Mouse (Mus musculus) stomach, embryonic 16.5 days (tissue): ENCODE measurements around the gene Gm26938. TPM values are rescaled to one million over a fixed set of nuclear protein-coding genes. Genes with fewer than 3 reads are reported as not detected.

Source experiments
- ATAC-seq: fragments of 200-750 bp; cut with Nextera tagmentation; 2 replicates; pipeline ENCODE4 v1.8.0; 2017; ENCODE audit warnings: moderate number of reproducible peaks, moderate TSS enrichment; ENCODE audit not compliant: insufficient read depth, low FRiP score
- H3K27ac ChIP-seq: fragments of 300-500 bp; sonication (generic); 2 replicates; pipeline ENCODE4 v1.5.1; 2014; ENCODE audit warnings: low read length
- H3K27me3 ChIP-seq: fragments of 300-500 bp; sonication (generic); 2 replicates; pipeline ENCODE4 v1.6.1; 2014; ENCODE audit warnings: low read length, control low read depth, mixed read lengths; ENCODE audit not compliant: control insufficient read depth, insufficient read depth
- H3K36me3 ChIP-seq: fragments of 300-500 bp; sonication (generic); 2 replicates; pipeline ENCODE4 v1.6.1; 2014; ENCODE audit warnings: low read length; ENCODE audit not compliant: control insufficient read depth, insufficient read depth
- H3K4me1 ChIP-seq: fragments of 300-500 bp; sonication (generic); 2 replicates; pipeline ENCODE4 v1.6.1; 2014; ENCODE audit warnings: low read length, control low read depth, mixed read lengths; ENCODE audit not compliant: control insufficient read depth, insufficient read depth
- H3K4me2 ChIP-seq: fragments of 300-500 bp; sonication (generic); 2 replicates; pipeline ENCODE4 v1.6.1; 2014; ENCODE audit warnings: low read depth, low read length, mixed read lengths
- H3K4me3 ChIP-seq: fragments of 300-500 bp; sonication (generic); replicated peaks from 2 replicates; pipeline ENCODE4 v1.5.1; 2014; ENCODE audit warnings: mild to moderate bottlenecking, low read length
- H3K9ac ChIP-seq: fragments of 300-500 bp; sonication (generic); 2 replicates; pipeline ENCODE4 v1.6.1; 2014; ENCODE audit warnings: low read length
- H3K9me3 ChIP-seq: fragments of 300-500 bp; sonication (generic); replicated peaks from 2 replicates; pipeline ENCODE4 v1.6.1; 2016; ENCODE audit warnings: low read length, control low read depth; ENCODE audit not compliant: control insufficient read depth
- WGBS: fragments of 180-500 bp; shearing (Covaris S2); extraction: QIAGEN DNeasy Blood & Tissue Kit; methylation state at CpG from one replicate; pipeline ENCODE4 v1.1.7; 2014; 5-methylcytosine and 5-hydroxymethylcytosine counted together
- polyA plus RNA-seq: library from polyadenylated mRNA; unstranded; fragments of >200 nt; fragmentation: Nextera tagmentation; extraction: Ambion mirVana; gene quantifications from 2 replicates; pipeline ENCODE4 v1.2.1, GENCODE M21; 2015

Gm26938 gene
- polyA plus RNA-seq, 1 experiment from 2014 or later, result not detected

DNA sequence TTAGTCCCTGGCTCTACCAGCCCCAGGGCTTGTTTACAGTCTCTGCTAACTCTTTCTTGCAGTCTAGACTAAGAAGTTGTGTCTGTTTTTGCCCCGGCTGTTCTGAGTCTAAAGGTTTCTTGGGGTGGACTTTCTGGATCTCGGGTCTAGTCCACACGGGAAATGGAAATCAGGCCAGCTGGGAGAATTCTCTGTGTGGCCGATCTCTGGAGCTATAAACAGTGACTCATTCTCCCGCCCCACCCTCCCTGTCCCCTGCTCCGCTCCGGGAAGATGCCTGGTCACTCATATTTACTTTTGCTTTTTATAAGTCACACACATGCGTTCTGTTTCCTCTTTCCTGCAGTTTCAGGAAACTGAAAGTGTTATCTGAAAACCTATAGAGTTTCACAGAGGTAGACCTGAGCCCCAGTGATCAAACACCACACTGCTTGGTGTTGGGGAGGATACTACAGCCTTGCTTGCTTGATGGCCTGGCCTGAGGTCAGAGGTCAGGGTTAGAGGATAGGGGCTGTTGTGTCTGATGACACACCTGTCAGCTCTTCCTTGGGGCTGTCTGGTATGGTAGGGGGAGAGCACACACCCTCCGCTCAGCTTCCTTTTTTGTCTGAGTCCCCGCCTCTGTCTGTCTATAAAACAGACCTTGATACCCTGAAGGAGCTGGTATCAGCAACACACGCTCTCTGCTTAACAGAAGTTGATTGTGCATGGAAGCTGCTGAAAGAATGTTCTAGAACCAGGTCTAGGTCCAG, 32.7 kb downstream of the Gm26938 start:
- Histone ChIP-seq H3K9me3 (no peaks in the 10 kb centered on the region), H3K27me3 (no peaks in the 10 kb centered on the region), H3K36me3 (no peaks in the 10 kb centered on the region), H3K4me2 (peak overlapping the region; percentile 92), H3K9ac (peak overlapping the region; percentile 76), H3K4me3 (peak overlapping the region; percentile 77), H3K4me1 (peaks cover 66% of the 10 kb centered on the region), H3K27ac (peak overlapping the region; percentile 90)
- 21% methylated on average over 11 of the region's 11 CpGs for WGBS
- ATAC-seq, result peak; percentile 19; the same call in 1 of the 2 replicates

DNA sequence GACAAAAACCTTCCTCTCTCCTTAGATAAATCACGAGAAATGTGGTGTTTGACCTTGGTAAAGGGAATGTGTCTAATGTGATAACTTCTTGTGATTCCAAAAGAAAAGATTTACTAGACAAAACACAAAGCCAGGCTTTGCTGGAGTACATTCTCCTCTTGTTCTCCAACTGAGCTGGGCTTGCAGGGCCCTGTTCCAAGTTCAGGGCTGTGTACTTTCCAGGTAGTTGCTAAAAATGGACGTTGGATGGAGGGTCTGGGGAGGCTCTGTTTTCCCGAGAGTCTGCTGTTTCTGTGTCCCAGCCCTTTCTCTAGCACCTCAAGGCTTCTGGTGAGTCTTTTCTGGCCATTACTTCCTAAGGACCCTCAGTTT, 33.3 kb downstream of the Gm26938 start:
- peaks cover 61% of the 10 kb centered on the region for H3K4me1 ChIP-seq
- peak overlapping the region; percentile 92 for H3K4me2 ChIP-seq
- peak overlapping the region; percentile 77 for H3K4me3 ChIP-seq
- WGBS, result 23% methylated on average over 3 of the region's 3 CpGs
- no peaks in the 10 kb centered on the region for H3K36me3 ChIP-seq
- no peaks in the 10 kb centered on the region for H3K9me3 ChIP-seq
- H3K9ac ChIP-seq, result peak overlapping the region; percentile 76
- H3K27ac ChIP-seq, result peak overlapping the region; percentile 90
- H3K27me3 ChIP-seq, result no peaks in the 10 kb centered on the region
- ATAC-seq, result no peak

DNA sequence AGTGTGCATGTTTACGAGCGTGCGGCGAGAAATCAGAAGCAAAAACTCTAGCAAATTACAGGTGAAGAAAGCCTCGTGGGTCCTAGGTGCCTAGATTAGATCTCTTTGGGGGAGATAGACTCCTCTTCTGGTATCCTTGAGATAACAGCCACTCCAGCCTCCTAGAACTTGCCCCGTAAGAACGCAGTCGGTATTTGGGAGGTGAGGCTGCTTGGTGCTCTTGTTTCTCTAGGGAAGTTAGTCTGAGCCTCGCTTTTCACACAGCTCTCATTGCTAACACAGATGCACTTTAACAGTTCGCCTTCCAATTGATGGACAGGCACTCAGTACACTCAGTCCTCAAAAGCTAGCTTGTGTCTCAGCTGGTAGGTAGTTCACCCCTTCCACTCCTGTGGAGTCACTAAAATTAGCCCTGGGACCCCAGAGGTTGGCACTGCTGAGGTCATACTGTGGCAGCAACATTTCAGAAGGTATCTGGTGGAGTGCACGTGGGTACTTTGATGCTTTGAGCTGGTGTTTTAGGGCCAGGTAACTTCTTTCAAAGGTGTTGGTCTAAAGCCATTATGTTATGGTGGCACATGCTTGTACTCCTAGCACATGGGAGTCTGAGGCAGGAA, 33.9 kb downstream of the Gm26938 start:
- no peaks in the 10 kb centered on the region for H3K9me3 ChIP-seq
- no peaks in the 10 kb centered on the region for H3K27me3 ChIP-seq
- 13% methylated on average over 11 of the region's 11 CpGs for WGBS
- peaks cover 54% of the 10 kb centered on the region for H3K4me1 ChIP-seq
- H3K27ac ChIP-seq, result peak overlapping the region; percentile 90
- peak overlapping the region; percentile 92 for H3K4me2 ChIP-seq
- no peak for ATAC-seq
- H3K36me3 ChIP-seq, result no peaks in the 10 kb centered on the region
- H3K9ac ChIP-seq, result peak overlapping the region; percentile 76
- H3K4me3 ChIP-seq, result peak overlapping the region; percentile 77

DNA sequence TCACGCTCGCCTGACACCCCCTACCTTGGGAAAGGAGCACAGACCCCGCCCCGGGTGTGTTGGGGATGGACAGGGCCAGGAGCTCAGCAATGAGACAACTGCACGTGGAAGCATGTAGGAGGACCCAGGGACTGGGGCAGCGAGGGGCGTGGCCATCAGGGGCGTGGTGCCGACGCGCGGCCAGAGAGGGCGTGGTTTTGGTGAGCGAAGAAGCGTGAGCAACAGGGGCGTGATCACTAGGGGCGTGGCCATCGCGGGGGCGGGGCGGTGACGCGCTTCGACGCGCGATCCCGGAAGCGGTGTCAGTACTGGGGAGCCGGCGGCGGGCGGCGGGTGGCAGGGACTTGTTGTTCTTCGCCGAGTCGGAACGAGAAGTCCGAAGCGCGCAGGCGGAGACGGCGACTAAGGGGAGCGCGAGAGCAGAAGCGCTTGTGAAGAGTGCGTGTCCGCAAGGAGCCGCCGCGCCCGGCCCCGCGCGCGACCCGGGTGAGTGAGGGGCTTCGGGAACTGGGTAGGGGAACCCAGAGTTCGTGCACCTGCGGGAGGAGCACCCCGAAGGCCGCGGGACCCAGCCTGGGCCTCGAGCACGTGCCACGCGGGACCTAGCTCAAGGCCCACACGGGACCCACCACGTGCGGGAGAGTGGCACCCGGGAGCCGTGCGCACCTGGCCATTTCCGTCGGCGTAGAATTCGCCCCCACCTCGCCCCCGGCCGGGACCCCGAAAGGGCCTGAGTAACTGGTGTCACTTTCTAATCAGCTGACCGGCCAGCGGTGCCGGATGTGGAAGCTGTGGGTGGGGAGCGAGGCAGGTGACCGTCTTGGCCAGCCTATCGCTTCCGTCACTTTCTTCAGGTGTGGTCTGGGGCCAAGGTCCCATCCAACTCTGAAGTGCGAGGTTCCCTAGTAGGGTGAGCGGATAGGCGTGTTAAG, 34.7 kb downstream of the Gm26938 start, which contains the start of gene Mafk:
Mafk (plus strand) TSS at position 287 of the 932 bp plus-strand sequence.
- peak within 1 kb of the TSS; percentile 76 for H3K9ac ChIP-seq
- no peaks in the 10 kb centered on the region for H3K27me3 ChIP-seq
- peak within 1 kb of the TSS; percentile 92 for H3K4me2 ChIP-seq
- no peaks in the 10 kb centered on the region for H3K36me3 ChIP-seq
- peak within 1 kb of the TSS; percentile 90 for H3K27ac ChIP-seq
- peak; percentile 90 for ATAC-seq
- no peaks in the 10 kb centered on the region for H3K9me3 ChIP-seq
- H3K4me1 ChIP-seq, result peaks cover 47% of the 10 kb centered on the region
- WGBS, result under 1% methylated on average over 92 of the region's 92 CpGs
- peak within 1 kb of the TSS; percentile 77 for H3K4me3 ChIP-seq

DNA sequence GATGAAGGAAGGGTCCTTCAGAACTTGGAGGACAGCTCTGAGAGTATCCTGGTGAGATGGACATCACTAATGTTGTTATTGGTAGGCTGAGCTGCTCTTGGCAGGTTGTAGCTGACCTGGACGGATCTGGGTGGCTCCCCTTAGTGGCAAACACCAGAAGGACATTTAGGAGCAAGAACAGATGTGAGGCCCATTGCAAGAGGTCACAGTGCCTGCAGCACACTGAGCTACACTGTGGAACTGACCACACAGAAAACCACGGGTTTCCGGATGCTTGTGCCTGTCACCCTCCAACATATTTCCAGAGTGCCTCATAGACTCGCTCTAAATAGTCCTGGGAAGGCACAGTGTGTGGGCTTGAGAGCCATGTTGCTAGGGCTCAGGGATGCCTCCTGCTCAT, 36.7 kb downstream of the Gm26938 start:
- ATAC-seq, result no peak
- H3K9ac ChIP-seq, result no peak overlapping the region
- H3K9me3 ChIP-seq, result no peaks in the 10 kb centered on the region
- H3K4me1 ChIP-seq, result peaks cover 28% of the 10 kb centered on the region
- no peak overlapping the region for H3K27ac ChIP-seq
- H3K4me2 ChIP-seq, result no peak overlapping the region
- 47% methylated on average over 4 of the region's 4 CpGs for WGBS
- no peaks in the 10 kb centered on the region for H3K36me3 ChIP-seq
- H3K4me3 ChIP-seq, result no peak overlapping the region
- no peaks in the 10 kb centered on the region for H3K27me3 ChIP-seq

DNA sequence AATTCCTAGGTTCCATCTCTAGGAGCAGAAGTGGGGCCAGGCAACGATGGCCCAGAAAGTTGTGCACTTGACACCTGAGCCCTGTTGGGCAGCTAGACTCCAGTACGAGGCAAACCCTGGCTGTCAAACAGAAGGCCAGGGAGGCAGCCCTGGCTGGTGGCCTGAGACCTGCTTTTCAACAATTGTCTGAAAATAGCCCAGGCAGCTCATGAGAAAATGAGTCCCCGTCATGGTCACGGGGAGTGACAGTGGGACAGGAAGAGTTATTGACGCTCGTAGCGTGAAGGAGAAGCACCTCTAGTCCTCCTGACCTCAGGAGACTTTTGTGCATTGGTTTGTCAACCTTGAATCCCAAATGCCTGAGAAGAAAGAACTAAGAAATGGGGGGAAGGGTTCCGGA, 44.8 kb downstream of the Gm26938 start:
- Histone ChIP-seq H3K4me1 (no peaks in the 10 kb centered on the region), H3K27me3 (no peaks in the 10 kb centered on the region), H3K9ac (no peak overlapping the region), H3K4me3 (no peak overlapping the region), H3K4me2 (no peak overlapping the region), H3K36me3 (no peaks in the 10 kb centered on the region), H3K9me3 (no peaks in the 10 kb centered on the region), H3K27ac (no peak overlapping the region)
- WGBS, result 80% methylated on average over 8 of the region's 8 CpGs
- ATAC-seq, result no peak

DNA sequence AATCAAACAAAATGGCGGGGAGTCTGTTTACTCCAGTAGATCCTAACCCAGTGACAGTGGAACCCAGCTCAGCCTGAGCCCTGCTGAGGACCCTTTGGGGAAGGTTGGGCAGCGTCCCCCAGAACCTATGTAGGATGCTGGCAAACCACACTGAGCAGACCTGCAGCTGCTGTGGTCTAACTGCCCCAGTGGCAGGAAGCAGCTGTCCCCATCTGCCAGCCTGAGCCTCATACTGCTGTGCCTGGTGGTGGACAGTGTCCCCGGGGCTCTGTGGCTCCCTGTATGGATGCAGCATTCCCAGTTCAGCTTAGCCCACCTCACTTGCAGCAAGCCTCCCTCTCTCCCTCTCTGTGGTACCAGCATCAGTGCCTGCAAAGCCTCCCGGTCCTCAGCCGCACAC, 49.2 kb downstream of the Gm26938 start:
- Histone ChIP-seq H3K36me3 (0 out of 2 replicates have a peak, but pooled peaks cover 4% of the 10 kb centered on the region), H3K4me1 (peaks cover 8% of the 10 kb centered on the region), H3K9me3 (no peaks in the 10 kb centered on the region), H3K9ac (no peak overlapping the region), H3K27ac (no peak overlapping the region), H3K4me3 (no peak overlapping the region), H3K4me2 (no peak overlapping the region), H3K27me3 (no peaks in the 10 kb centered on the region)
- WGBS, result 79% methylated on average over 5 of the region's 5 CpGs
- ATAC-seq, result no peak

DNA sequence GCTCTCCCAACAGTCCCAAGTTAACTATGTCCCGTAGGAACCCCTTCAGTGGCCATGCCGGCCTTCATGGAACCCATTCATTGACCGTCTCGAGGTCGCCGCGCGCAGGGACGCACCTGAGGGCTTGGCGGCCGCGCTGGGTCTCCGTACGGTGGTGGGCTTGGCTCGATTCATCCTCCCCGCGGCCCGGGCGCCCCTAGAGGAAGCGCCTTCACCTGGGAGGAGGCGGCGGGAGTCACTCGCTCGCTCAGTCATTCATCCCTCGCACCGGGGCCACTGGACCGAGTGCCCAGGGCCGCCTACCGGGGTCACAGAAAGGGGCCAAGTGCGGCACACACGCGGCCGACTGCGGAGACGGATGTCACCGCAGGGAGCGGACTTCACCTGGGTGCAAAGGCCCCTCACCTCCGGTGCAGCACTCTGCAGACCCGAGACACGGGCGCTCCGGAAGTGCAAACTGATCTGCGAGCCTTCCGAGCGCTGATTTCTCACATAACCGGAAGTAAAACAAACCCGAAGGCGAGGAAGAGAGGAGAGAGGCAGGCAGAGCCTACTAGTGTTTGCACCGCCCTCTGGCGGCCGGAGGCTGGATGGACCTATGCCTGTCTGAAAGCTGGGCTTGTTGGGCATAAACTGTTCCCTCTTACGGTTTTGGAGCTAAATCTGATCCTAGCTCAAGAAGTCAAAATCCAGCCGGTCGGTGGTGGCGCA, 50.8 kb downstream of the Gm26938 start, which contains the start of gene Ints1:
Ints1 (minus strand) TSS at position 459 of the 711 bp plus-strand sequence.
- peak within 1 kb of the TSS; percentile 26; the same call in 1 of the 2 replicates for H3K27ac ChIP-seq
- WGBS, result under 1% methylated on average over 54 of the region's 55 CpGs
- H3K27me3 ChIP-seq, result no peaks in the 10 kb centered on the region
- H3K4me3 ChIP-seq, result peak within 1 kb of the TSS; percentile 72
- ATAC-seq, result peak; percentile 89
- H3K9me3 ChIP-seq, result no peaks in the 10 kb centered on the region
- peaks cover 15% of the 10 kb centered on the region; the same call in 1 of the 2 replicates for H3K36me3 ChIP-seq
- peak within 1 kb of the TSS; percentile 88 for H3K9ac ChIP-seq
- H3K4me1 ChIP-seq, result peaks cover 8% of the 10 kb centered on the region
- peak within 1 kb of the TSS; percentile 93 for H3K4me2 ChIP-seq
